Mouse (Mus musculus) MEL (cell line): Measurements from ENCODE around the gene Nat10. TPM values are rescaled to one million over a fixed set of nuclear protein-coding genes. Genes with fewer than 3 reads are reported as not detected.

Experiments
- DNase-seq: peaks from one replicate; pipeline ENCODE4 v3.0.0; 2011; ENCODE audit warnings: low read depth, low spot score
- H3K27ac ChIP-seq: 2 replicates; pipeline ENCODE4 v1.5.1; 2012; ENCODE audit warnings: low read depth, mild to moderate bottlenecking, control low read depth, low read length, moderate library complexity; ENCODE audit not compliant: control insufficient read depth
- H3K27me3 ChIP-seq, 2 experiments: fragments of 150-350 bp in 1 of 2; sonication (generic) in 1 of 2; 2 replicates each; pipeline ENCODE4 v1.6.1; 2012; ENCODE audit warnings: low read length in 2 of 2, mild to moderate bottlenecking in 2 of 2, improper control_type of control experiment in 1 of 2, moderate library complexity in 1 of 2; ENCODE audit not compliant: insufficient read depth in 2 of 2, control insufficient read depth in 1 of 2
- H3K36me3 ChIP-seq, 2 experiments: 2 replicates each; pipeline ENCODE4 v1.6.1; 2012 to 2014; ENCODE audit warnings: low read length in 2 of 2, improper control_type of control experiment in 1 of 2, inconsistent platforms in 1 of 2, mild to moderate bottlenecking in 1 of 2; ENCODE audit not compliant: insufficient read depth in 2 of 2, control insufficient read depth in 1 of 2
- H3K4me1 ChIP-seq, 2 experiments: fragments of 150-350 bp in 1 of 2; sonication (generic) in 1 of 2; 2 replicates each; pipeline ENCODE4 v1.6.1; 2012; ENCODE audit warnings: low read length in 2 of 2, improper control_type of control experiment in 1 of 2, mild to moderate bottlenecking in 1 of 2; ENCODE audit not compliant: insufficient read depth in 2 of 2, control insufficient read depth in 1 of 2
- H3K4me3 ChIP-seq, 2 experiments: fragments of 150-350 bp in 1 of 2; sonication (generic) in 1 of 2; 2 replicates each; pipeline ENCODE4 v1.5.1; 2012; ENCODE audit warnings: low read depth in 2 of 2, low read length in 2 of 2, mild to moderate bottlenecking in 2 of 2, moderate library complexity in 2 of 2, control low read depth in 1 of 2, improper control_type of control experiment in 1 of 2; ENCODE audit not compliant: control insufficient read depth in 1 of 2, insufficient read depth in 1 of 2
- H3K79me2 ChIP-seq: 2 replicates; pipeline ENCODE4 v1.6.1; 2012; ENCODE audit warnings: mild to moderate bottlenecking, low read length, moderate library complexity; ENCODE audit not compliant: control insufficient read depth, poor library complexity, insufficient read depth
- H3K9ac ChIP-seq: 2 replicates; pipeline ENCODE4 v1.6.1; 2012; ENCODE audit warnings: low read depth, mild to moderate bottlenecking, control low read depth, low read length, moderate library complexity; ENCODE audit not compliant: control insufficient read depth, poor library complexity, severe bottlenecking
- H3K9me3 ChIP-seq: fragments of 150-350 bp; sonication (generic); replicated peaks from 2 replicates; pipeline ENCODE4 v1.6.1; 2012; ENCODE audit warnings: mild to moderate bottlenecking, low read length, improper control_type of control experiment, moderate library complexity; ENCODE audit not compliant: insufficient read depth
- E2F4 ChIP-seq: IDR thresholded peaks from 2 replicates; pipeline ENCODE4 v1.6.1; 2011; ENCODE audit warnings: low read depth, low read length, improper control_type of control experiment, borderline replicate concordance
- ELF1 ChIP-seq: IDR thresholded peaks from 2 replicates; pipeline ENCODE4 v1.6.1; 2014; ENCODE audit warnings: low read depth, mild to moderate bottlenecking, inconsistent platforms, low read length, improper control_type of control experiment, moderate library complexity
- EP300 ChIP-seq, 2 experiments: IDR thresholded peaks; 2 replicates each; pipeline ENCODE4 v1.6.1; 2011; ENCODE audit warnings: improper control_type of control experiment in 2 of 2, low read length in 2 of 2, low read depth in 1 of 2, mild to moderate bottlenecking in 1 of 2
- GABPA ChIP-seq: IDR thresholded peaks from 2 replicates; pipeline ENCODE4 v1.6.1; 2012; ENCODE audit warnings: low read depth, mild to moderate bottlenecking, inconsistent platforms, low read length, improper control_type of control experiment, moderate library complexity
- GATA1 ChIP-seq: IDR thresholded peaks from 2 replicates; pipeline ENCODE4 v1.6.1; 2011; ENCODE audit warnings: low read depth, low read length, improper control_type of control experiment
- HCFC1 ChIP-seq: IDR thresholded peaks from 2 replicates; pipeline ENCODE4 v1.6.1; 2012; ENCODE audit warnings: low read depth, mild to moderate bottlenecking, inconsistent platforms, low read length, improper control_type of control experiment, moderate library complexity
- MAFK ChIP-seq: IDR thresholded peaks from 2 replicates; pipeline ENCODE4 v1.6.1; 2011; ENCODE audit warnings: low read depth, mild to moderate bottlenecking, low read length, improper control_type of control experiment, borderline replicate concordance
- MAX ChIP-seq: IDR thresholded peaks from 2 replicates; pipeline ENCODE4 v1.6.1; 2011; ENCODE audit warnings: low read length, improper control_type of control experiment
- MXI1 ChIP-seq: IDR thresholded peaks from 2 replicates; pipeline ENCODE4 v1.6.1; 2011; ENCODE audit warnings: mild to moderate bottlenecking, low read depth, low read length, improper control_type of control experiment
- MYC ChIP-seq: IDR thresholded peaks from 2 replicates; pipeline ENCODE4 v1.6.1; 2011; ENCODE audit warnings: low read depth, mild to moderate bottlenecking, low read length, improper control_type of control experiment, moderate library complexity
- NRF1 ChIP-seq: IDR thresholded peaks from 2 replicates; pipeline ENCODE4 v1.6.1; 2014; ENCODE audit warnings: low read depth, mild to moderate bottlenecking, inconsistent platforms, low read length, improper control_type of control experiment, moderate library complexity; ENCODE audit not compliant: poor library complexity, insufficient read depth, severe bottlenecking
- POLR2A ChIP-seq, 2 experiments: IDR thresholded peaks; 2 replicates each; pipeline ENCODE4 v1.6.1; 2011 to 2012; ENCODE audit warnings: low read length in 2 of 2, mild to moderate bottlenecking in 2 of 2, control low read depth in 1 of 2, improper control_type of control experiment in 1 of 2, low read depth in 1 of 2, moderate library complexity in 1 of 2; ENCODE audit not compliant: control insufficient read depth in 1 of 2, insufficient read depth in 1 of 2, poor library complexity in 1 of 2
- SIN3A ChIP-seq: IDR thresholded peaks from 2 replicates; pipeline ENCODE4 v1.6.1; 2012; ENCODE audit warnings: low read length, improper control_type of control experiment, inconsistent platforms
- SMC3 ChIP-seq: IDR thresholded peaks from 2 replicates; pipeline ENCODE4 v1.6.1; 2011; ENCODE audit warnings: low read depth, low read length, improper control_type of control experiment
- TBP ChIP-seq: IDR thresholded peaks from 2 replicates; pipeline ENCODE4 v1.8.0; 2011; ENCODE audit warnings: low read depth, low read length, improper control_type of control experiment
- TCF12 ChIP-seq: IDR thresholded peaks from 2 replicates; pipeline ENCODE4 v1.6.1; 2014; ENCODE audit warnings: low read depth, mild to moderate bottlenecking, inconsistent platforms, low read length, improper control_type of control experiment, moderate library complexity
- UBTF ChIP-seq: IDR thresholded peaks from 2 replicates; pipeline ENCODE4 v1.6.1; 2012; ENCODE audit warnings: low read depth, mild to moderate bottlenecking, inconsistent platforms, low read length, improper control_type of control experiment, moderate library complexity, borderline replicate concordance; ENCODE audit not compliant: insufficient read depth
- USF1 ChIP-seq: IDR thresholded peaks from 2 replicates; pipeline ENCODE4 v1.6.1; 2014; ENCODE audit warnings: low read depth, mild to moderate bottlenecking, inconsistent platforms, low read length, improper control_type of control experiment, moderate library complexity
- USF2 ChIP-seq, 2 experiments: IDR thresholded peaks; 2 replicates each; pipeline ENCODE4 v1.6.1; 2011 to 2012; ENCODE audit warnings: improper control_type of control experiment in 2 of 2, low read length in 2 of 2, borderline replicate concordance in 1 of 2, inconsistent platforms in 1 of 2, low read depth in 1 of 2, mild to moderate bottlenecking in 1 of 2; ENCODE audit not compliant: insufficient read depth in 1 of 2
- ZC3H11A ChIP-seq: IDR thresholded peaks from 2 replicates; pipeline ENCODE4 v1.6.1; 2012; ENCODE audit warnings: low read depth, mild to moderate bottlenecking, inconsistent platforms, low read length, improper control_type of control experiment
- ZKSCAN1 ChIP-seq: IDR thresholded peaks from 2 replicates; pipeline ENCODE4 v1.6.1; 2012; ENCODE audit warnings: low read depth, mild to moderate bottlenecking, inconsistent platforms, low read length, improper control_type of control experiment, moderate library complexity
- ZNF384 ChIP-seq: IDR thresholded peaks from 2 replicates; pipeline ENCODE4 v1.6.1; 2012; ENCODE audit warnings: low read depth, mild to moderate bottlenecking, inconsistent platforms, low read length, improper control_type of control experiment
- polyA plus RNA-seq, 2 experiments: library from polyadenylated mRNA; stranded (reverse) in 1 of 2; unstranded in 1 of 2; fragments of >175 nt in 1 of 2; fragments of >200 nt in 1 of 2; gene quantifications; 2 replicates each; pipeline versions ENCODE4 v1.2.1 to v1.2.4; 2012; ENCODE audit warnings: low replicate concordance in 2 of 2, low read depth in 1 of 2; ENCODE audit not compliant: insufficient read length in 2 of 2, insufficient read depth in 1 of 2, missing spikeins in 1 of 2
- total RNA-seq: library from RNA; depleted of rRNA; stranded (reverse); fragments of 300-350 nt; gene quantifications from 2 replicates; pipeline ENCODE4 v1.2.3, GENCODE M21; 2012

Gene Nat10
- total and polyA plus RNA-seq, 3 experiments = 74.7 to 107 TPM; not detected in 1

DNA sequence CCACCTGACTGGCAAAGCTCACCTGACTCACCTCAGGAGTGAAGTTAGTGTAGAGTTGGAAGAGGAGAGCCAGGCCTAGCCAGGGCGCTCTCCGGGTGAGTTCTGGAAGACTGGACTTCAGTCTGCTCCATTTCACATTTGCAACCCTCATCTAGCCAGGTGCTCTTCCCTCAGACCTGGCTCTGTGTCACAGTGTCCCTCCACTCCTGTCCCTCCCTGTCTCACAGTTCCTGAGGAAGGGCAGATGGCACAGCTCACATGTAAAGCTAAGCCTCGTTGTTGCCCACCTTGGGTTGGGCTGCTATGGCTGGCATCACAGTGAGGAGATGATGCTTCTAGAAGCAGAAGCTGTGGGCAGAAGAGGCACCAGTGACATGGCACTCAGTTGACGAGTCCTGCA, 55.2 kb downstream of the Nat10 start:
- no peak for DNase-seq
- H3K9me3 ChIP-seq = no peaks in the 10 kb centered on the region
- H3K4me3 ChIP-seq = no peak overlapping the region
- H3K9ac ChIP-seq = no peak overlapping the region
- no peak overlapping the region for H3K27ac ChIP-seq
- H3K4me1 ChIP-seq = peaks cover 0 to 18% of the 10 kb centered on the region in 2 experiments; a peak in 3 of 4 replicates
- no peak for TF ChIP-seq NRF1
- TF ChIP-seq MYC = no peak
- no peak for TF ChIP-seq MAX
- TF ChIP-seq UBTF = no peak
- TF ChIP-seq USF1 = no peak
- TF ChIP-seq SIN3A = no peak
- TF ChIP-seq TBP = no peak
- TF ChIP-seq ZNF384 = no peak
- TF ChIP-seq, all 39 proteins: peak for 0
- H3K36me3 ChIP-seq = peaks cover 0 to 9% of the 10 kb centered on the region in 2 experiments; a peak in 2 of 4 replicates
- H3K27me3 ChIP-seq = no peaks in the 10 kb centered on the region
- no peaks in the 10 kb centered on the region for H3K79me2 ChIP-seq

DNA sequence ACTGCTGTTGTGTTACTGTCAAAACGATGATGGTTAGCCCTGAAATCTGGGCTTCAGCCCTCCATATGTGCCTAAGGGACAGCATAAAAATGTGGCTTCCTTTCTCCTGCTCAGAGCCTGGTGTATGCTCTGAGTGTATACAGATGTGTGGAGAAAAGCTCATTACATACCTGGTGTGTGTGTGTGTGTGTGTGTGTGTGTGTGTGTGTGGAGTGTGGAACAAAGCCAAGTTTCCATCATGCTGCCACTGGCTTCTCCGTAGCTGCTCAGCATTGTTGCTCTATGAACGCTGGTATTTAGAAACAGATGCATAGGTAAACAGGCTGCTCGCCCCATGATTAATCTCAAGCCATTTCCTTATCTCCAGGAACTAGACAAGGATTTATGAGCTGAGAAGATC, 57.2 kb downstream of the Nat10 start:
- peaks cover 0 to 18% of the 10 kb centered on the region in 2 experiments; a peak in 3 of 4 replicates for H3K4me1 ChIP-seq
- H3K9me3 ChIP-seq = no peaks in the 10 kb centered on the region
- H3K79me2 ChIP-seq = no peaks in the 10 kb centered on the region
- no peak overlapping the region for H3K27ac ChIP-seq
- TF ChIP-seq GATA1 (peak; percentile 42; the same call in 1 of the 2 replicates), SMC3 (no peak), TCF12 (peak; percentile 44; the same call in 1 of the 2 replicates), ZKSCAN1 (no peak)
- H3K4me3 ChIP-seq = no peak overlapping the region
- H3K36me3 ChIP-seq = peaks cover 0 to 9% of the 10 kb centered on the region in 2 experiments; a peak in 2 of 4 replicates
- peaks cover 0 to 3% of the 10 kb centered on the region in 2 experiments; a peak in 1 of 4 replicates for H3K27me3 ChIP-seq
- DNase-seq = no peak
- no peak overlapping the region for H3K9ac ChIP-seq

DNA sequence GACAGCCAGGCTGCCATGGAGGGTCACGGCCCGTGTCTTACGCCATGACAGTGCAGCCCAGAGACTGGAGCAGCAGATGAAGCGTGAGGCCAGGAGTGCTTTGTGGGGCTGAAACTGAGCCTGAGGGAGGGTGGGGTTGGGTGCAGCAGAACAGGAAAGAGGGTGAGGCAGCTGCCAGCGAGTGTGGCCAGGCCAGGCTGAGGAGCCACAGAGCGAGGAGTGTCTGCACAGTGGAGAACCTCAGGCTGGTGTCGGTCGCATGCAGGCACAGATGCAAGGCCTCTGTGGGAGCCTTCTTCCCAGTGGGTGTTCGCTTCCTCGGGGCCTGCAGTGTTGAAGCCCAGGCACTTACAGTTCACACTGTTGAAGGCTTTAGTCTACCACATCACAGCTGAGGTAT, 57.7 kb downstream of the Nat10 start:
- TF ChIP-seq ZC3H11A = no peak
- no peak for TF ChIP-seq POLR2A (IDR thresholded peaks at IDR 0.05; ENCODE audit: control insufficient read depth in 1 of 2, insufficient read depth in 1 of 2, low read depth in 1 of 2, low read length in 2 of 2, poor library complexity in 1 of 2)
- TF ChIP-seq TBP = no peak
- no peak for TF ChIP-seq EP300 (IDR thresholded peaks at IDR 0.05; ENCODE audit: low read depth in 1 of 2, low read length in 2 of 2)
- no peak for TF ChIP-seq ELF1
- TF ChIP-seq ZKSCAN1 = no peak
- no peak for TF ChIP-seq NRF1
- TF ChIP-seq MAFK = no peak
- no peak for TF ChIP-seq UBTF
- TF ChIP-seq HCFC1 = no peak
- TF ChIP-seq MXI1 = no peak
- no peak for TF ChIP-seq E2F4
- TF ChIP-seq USF2 (IDR thresholded peaks at IDR 0.05; ENCODE audit: borderline replicate concordance in 1 of 2, insufficient read depth in 1 of 2, low read depth in 1 of 2, low read length in 2 of 2) = no peak
- no peak for TF ChIP-seq GABPA
- DNase-seq = no peak
- Histone ChIP-seq H3K79me2 (no peaks in the 10 kb centered on the region), H3K9me3 (no peaks in the 10 kb centered on the region), H3K27me3 (peaks cover 0 to 3% of the 10 kb centered on the region in 2 experiments; a peak in 1 of 4 replicates), H3K36me3 (peaks cover 0 to 9% of the 10 kb centered on the region in 2 experiments; a peak in 2 of 4 replicates), H3K4me1 (peaks cover 0 to 18% of the 10 kb centered on the region in 2 experiments; a peak in 3 of 4 replicates), H3K4me3 (no peak overlapping the region), H3K9ac (no peak overlapping the region), H3K27ac (no peak overlapping the region)
